Comparison of ENCODE assay signal across 11 mouse cellular contexts in genomic region chr9:79951984-79952383, GRCm38 (mm10).
DNase-seq lines count a peak whose midpoint lies in the region; ATAC-seq and TF ChIP-seq lines count a peak whose summit lies in the region.
"Had no signal": no experiment of that assay in that cellular context is flagged by ENCODE, and none has a peak within 500 bp of the region (broad histone marks: within the 10 kb centered on the region; RNA-seq: fewer than 3 reads in every experiment).

No protein-coding gene starts in this region.

- TF ChIP-seq POLR2A in CH12.LX (IDR thresholded peaks at IDR 0.05; ENCODE audit: low read depth, low read length), result no peak

- in situ Hi-C loops in CH12.LX (cut with MboI; ENCODE audit: low pct_ligation_motif_present, low pct_unique_long_range_greater_than_20kb, low sequenced_read_pairs), result no loop called here

- no peaks in the 10 kb centered on the region for H3K79me2 ChIP-seq in CH12.LX (replicated peaks; ENCODE audit: control insufficient read depth, extremely low read depth, insufficient read depth, poor library complexity, severe bottlenecking)

- H3K36me3 ChIP-seq in CH12.LX (replicated peaks in 1 of 2; ENCODE audit: control insufficient read depth in 1 of 2, insufficient read depth in 1 of 2, low read length in 1 of 2), result no peaks in the 10 kb centered on the region
- no peaks in the 10 kb centered on the region for H3K36me3 ChIP-seq in heart, embryonic 10.5 days
- H3K36me3 ChIP-seq in liver, postnatal 0 days (replicated peaks; ENCODE audit: insufficient read depth, low read length), result no peaks in the 10 kb centered on the region
- H3K36me3 ChIP-seq: midbrain, embryonic 12.5 days had no signal

- H3K27me3 ChIP-seq in CH12.LX (replicated peaks), result no peaks in the 10 kb centered on the region
- H3K27me3 ChIP-seq in heart, embryonic 10.5 days (ENCODE audit: insufficient read depth, poor library complexity, severe bottlenecking), result no peaks in the 10 kb centered on the region
- no peaks in the 10 kb centered on the region for H3K27me3 ChIP-seq in liver, postnatal 0 days (ENCODE audit: insufficient read depth, low read length)
- H3K27me3 ChIP-seq: midbrain, embryonic 12.5 days had no signal

- intact Hi-C loops in left cerebral cortex, postnatal 4 days (cut with DNase I), result no loop called here

- no peak for TF ChIP-seq RAD21 in CH12.LX (IDR thresholded peaks at IDR 0.05; ENCODE audit: low read depth, low read length)

- peak; percentile 61 to 77 for DNase-seq in heart, adult 18-20 months
- no peak for DNase-seq in heart, adult 8-10 months (ENCODE audit: low spot score)
- DNase-seq in CH12.LX (ENCODE audit: extremely low read depth), result no peak
- DNase-seq in heart, embryonic 10.5 days (ENCODE audit: low spot score), result no peak
- peak; percentile 24 to 32 for DNase-seq in kidney, postnatal 36 days
- DNase-seq in frontal cortex, postnatal 14 days (ENCODE audit: low spot score in 2 of 2), result no peak
- no peak for DNase-seq in left cerebral cortex, postnatal 4 days
- DNase-seq in liver, postnatal 0 days, result no peak

- 0 out of 2 replicates have a peak overlapping the region, but pooled peaks have one; percentile 4 for H3K27ac ChIP-seq in CH12.LX (ENCODE audit: insufficient read depth, low read depth)
- H3K27ac ChIP-seq in heart, embryonic 10.5 days, result peak overlapping the region; percentile 82
- H3K27ac ChIP-seq in liver, postnatal 0 days (ENCODE audit: low read depth), result no peak overlapping the region
- H3K27ac ChIP-seq: hindbrain, embryonic 14.5 days; midbrain, embryonic 12.5 days had no signal

- dilution Hi-C loops in CH12.LX (cut with MboI; ENCODE audit: extremely low pct_ligation_motif_present, extremely low pct_unique_long_range_greater_than_20kb, low sequenced_read_pairs), result no loop called here

- peaks cover 5 to 22% of the 10 kb centered on the region in 2 experiments; a peak in 3 of 4 replicates for H3K4me1 ChIP-seq in CH12.LX (ENCODE audit: control insufficient read depth in 1 of 2, insufficient read depth in 2 of 2)
- H3K4me1 ChIP-seq in heart, embryonic 10.5 days, result peaks cover 37% of the 10 kb centered on the region
- peaks cover 4% of the 10 kb centered on the region; the same call in 1 of the 2 replicates for H3K4me1 ChIP-seq in liver, postnatal 0 days (ENCODE audit: insufficient read depth)
- H3K4me1 ChIP-seq: midbrain, embryonic 12.5 days had no signal

- H3K9ac ChIP-seq in CH12.LX (ENCODE audit: insufficient read depth, low read depth), result peak overlapping the region; percentile 61; the same call in 1 of the 2 replicates
- H3K9ac ChIP-seq in liver, postnatal 0 days (replicated peaks), result no peak overlapping the region
- H3K9ac ChIP-seq: hindbrain, embryonic 14.5 days; midbrain, embryonic 12.5 days had no signal

- no peak for ATAC-seq in liver, postnatal 0 days

- no peak for TF ChIP-seq CTCF in CH12.LX (conservative IDR thresholded peaks at IDR 0.05 in 1 of 2, IDR thresholded peaks at IDR 0.05 in 1 of 2; ENCODE audit: low read depth in 2 of 2, low read length in 2 of 2)
- TF ChIP-seq CTCF in liver, postnatal 0 days (IDR thresholded peaks at IDR 0.05; ENCODE audit: low read depth), result no peak

- no peak for TF ChIP-seq EP300 in CH12.LX (IDR thresholded peaks at IDR 0.05; ENCODE audit: low read length)
- TF ChIP-seq EP300 in liver, postnatal 0 days (IDR thresholded peaks at IDR 0.05; ENCODE audit: low read depth), result no peak

- no peaks in the 10 kb centered on the region for H3K9me3 ChIP-seq in CH12.LX (replicated peaks; ENCODE audit: low read length)
- H3K9me3 ChIP-seq in heart, embryonic 10.5 days, result no peaks in the 10 kb centered on the region
- H3K9me3 ChIP-seq in liver, postnatal 0 days (ENCODE audit: low read length), result no peaks in the 10 kb centered on the region
- H3K9me3 ChIP-seq: midbrain, embryonic 12.5 days had no signal

- H3K4me3 ChIP-seq in CH12.LX (replicated peaks in 1 of 3; ENCODE audit: low read depth in 2 of 3, low read length in 2 of 3, poor library complexity in 1 of 3), result peak overlapping the region in 2 of 3 experiments; percentile 0 to 29
- H3K4me3 ChIP-seq in heart, embryonic 10.5 days, result 0 out of 2 replicates have a peak overlapping the region, but pooled peaks have one; percentile 10
- no peak overlapping the region for H3K4me3 ChIP-seq in liver, postnatal 0 days (ENCODE audit: low read depth, low read length)
- H3K4me3 ChIP-seq: erythroblast, embryonic 14.5 days; midbrain, embryonic 12.5 days had no signal

- WGBS in heart, embryonic 10.5 days, result 40% methylated on average over 8 of the region's 8 CpGs
- 45% methylated on average over 8 of the region's 8 CpGs for WGBS in liver, postnatal 0 days (ENCODE audit: insufficient replicate concordance)

- peak overlapping the region; percentile 98 for H3K4me2 ChIP-seq in CH12.LX (ENCODE audit: insufficient read depth, low read depth, poor library complexity, severe bottlenecking)
- no peak overlapping the region for H3K4me2 ChIP-seq in liver, postnatal 0 days (ENCODE audit: low read depth, low read length)
- H3K4me2 ChIP-seq: hindbrain, embryonic 14.5 days; midbrain, embryonic 12.5 days had no signal

TF ChIP-seq in CH12.LX, 34 proteins besides CTCF, POLR2A, EP300 and RAD21:
- TF ChIP-seq ZKSCAN1 (IDR thresholded peaks at IDR 0.05; ENCODE audit: borderline replicate concordance, low read depth, low read length) (no peak), TCF12 (IDR thresholded peaks at IDR 0.05; ENCODE audit: low read depth, low read length) (no peak), BHLHE40 (IDR thresholded peaks at IDR 0.05; ENCODE audit: low read depth, low read length) (no peak), MYC (IDR thresholded peaks at IDR 0.05; ENCODE audit: low read depth, low read length) (no peak), IRF4 (IDR thresholded peaks at IDR 0.05; ENCODE audit: low read depth, low read length) (no peak), TBP (conservative IDR thresholded peaks at IDR 0.05; ENCODE audit: low read depth, low read length) (0 out of 2 replicates have a peak, but pooled peaks have one; percentile 16), USF1 (IDR thresholded peaks at IDR 0.05; ENCODE audit: low read depth, low read length) (no peak), ELF1 (IDR thresholded peaks at IDR 0.05; ENCODE audit: low read depth, low read length) (peak; percentile 53), MEF2A (IDR thresholded peaks at IDR 0.05; ENCODE audit: borderline replicate concordance, low read depth, low read length) (0 out of 2 replicates have a peak, but pooled peaks have one; percentile 45), UBTF (IDR thresholded peaks at IDR 0.05; ENCODE audit: low read depth, low read length) (no peak), JUND (conservative IDR thresholded peaks at IDR 0.05; ENCODE audit: low read depth, low read length) (no peak), ZMIZ1 (IDR thresholded peaks at IDR 0.05; ENCODE audit: low read depth, low read length) (no peak)

Comparison
In these comparisons a context has a peak if more than half of its experiments do, and no peak if none do; other contexts are left out.
1. DNase-seq: peak in heart, adult 18-20 months (2 of 2) and kidney, postnatal 36 days (2 of 2); none in heart, adult 8-10 months (single experiment), CH12.LX (single experiment), heart, embryonic 10.5 days (single experiment), frontal cortex, postnatal 14 days (0 of 2), left cerebral cortex, postnatal 4 days (single experiment) and liver, postnatal 0 days (single experiment).